Mouse (Mus musculus) erythroblast, embryonic 14.5 days (primary cell): ENCODE results near the gene Astn2.

Experiments used
- GATA1 ChIP-seq: IDR thresholded peaks from 2 replicates; pipeline ENCODE4 v1.6.1; 2012; ENCODE audit warnings: low read length, inconsistent platforms, mixed read lengths
- TAL1 ChIP-seq: IDR thresholded peaks from 3 replicates; pipeline ENCODE4 v1.6.1; 2012; ENCODE audit warnings: low read length, inconsistent platforms, mixed read lengths

- TF ChIP-seq TAL1 (no peak), GATA1 (no peak)
Observed at GRCm38 (mm10) chr4:65481632-65482031, 922.8 kb downstream of the Astn2 start.
